Mouse (Mus musculus) mouse embryonic stem cell (cell line): ENCODE results near the gene Ndufb7.
"Not testable (repeated sequence)": the region's sequence is repeated elsewhere in the genome, so short reads cannot be mapped to it uniquely, and the experiment has no call there.

ENCODE experiments used
- in situ Hi-C, 2 experiments: fragments of 300-500 bp; cut with MboI; formaldehyde crosslinking; loops; 1 replicate in 1 of 2; 3 replicates in 1 of 2; pipeline ENCODE4 v1.14.3; 2019 to 2020; ENCODE audit warnings: low sequenced_read_pairs in 2 of 2, low pct_unique_long_range_greater_than_20kb in 1 of 2, mixed read lengths in 1 of 2; ENCODE audit not compliant: unreplicated experiment in 1 of 2

Gene Ndufb7

GRCm38 (mm10) chr8:83594167-83595049 lies 27.9 kb downstream of the Ndufb7 start:
- in situ Hi-C loops, result no loop called here

DNA sequence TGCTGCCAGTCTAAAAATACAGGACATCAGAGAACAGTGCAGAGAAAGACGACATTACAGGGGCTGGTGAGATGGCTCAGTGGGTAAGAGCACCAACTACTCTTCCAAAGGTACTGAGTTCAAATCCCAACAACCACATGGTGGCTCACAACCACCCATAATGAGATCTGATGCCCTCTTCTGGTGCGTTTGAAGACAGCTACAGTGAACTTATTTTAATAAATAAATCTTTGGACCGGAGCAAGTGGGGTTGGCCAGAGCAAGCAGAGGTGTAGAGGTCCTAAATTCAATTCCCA lies 28.5 kb downstream of the Ndufb7 start:
- in situ Hi-C loops, result not testable (repeated sequence)

GRCm38 (mm10) chr8:83596369-83596768 lies 29.9 kb downstream of the Ndufb7 start:
- in situ Hi-C loops, result no loop called here

GRCm38 (mm10) chr8:83598146-83598545 lies 31.7 kb downstream of the Ndufb7 start:
- in situ Hi-C loops, result no loop called here

DNA sequence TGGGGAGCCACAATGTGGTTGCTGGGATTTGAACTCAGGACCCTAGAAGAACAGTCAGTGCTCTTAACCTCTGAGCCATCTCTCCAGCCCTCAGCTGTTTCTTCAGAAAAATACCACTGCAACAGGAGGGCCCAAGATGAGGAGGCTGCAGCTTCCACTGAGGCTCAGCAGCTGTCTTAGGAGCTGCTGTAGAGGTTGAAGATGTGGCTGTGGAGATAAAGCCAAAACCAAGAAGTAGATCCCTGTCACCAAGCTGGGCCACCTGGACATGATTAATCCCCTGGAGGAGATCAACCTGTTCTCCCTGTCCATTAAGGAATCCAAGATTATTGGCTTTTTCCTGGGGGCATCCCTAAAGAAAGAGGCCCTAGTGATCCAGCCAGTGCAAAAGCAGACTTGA lies 33.3 kb downstream of the Ndufb7 start:
- in situ Hi-C loops, result no loop called here

DNA sequence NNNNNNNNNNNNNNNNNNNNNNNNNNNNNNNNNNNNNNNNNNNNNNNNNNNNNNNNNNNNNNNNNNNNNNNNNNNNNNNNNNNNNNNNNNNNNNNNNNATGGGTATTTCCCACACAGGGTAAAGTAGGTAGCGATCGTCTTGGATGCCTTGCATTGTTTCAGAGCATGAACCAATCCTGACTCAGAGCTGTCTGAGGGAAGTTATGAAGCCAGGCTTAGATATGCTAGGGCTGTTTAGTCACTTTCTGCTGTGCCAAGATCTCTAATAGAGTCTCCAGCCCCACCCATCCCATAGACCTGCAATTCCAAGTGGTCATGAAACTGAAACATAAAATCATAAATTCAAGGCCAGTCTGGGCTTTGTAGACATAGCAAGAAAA lies 36.2 kb downstream of the Ndufb7 start:
- in situ Hi-C loops, result no loop called here

DNA sequence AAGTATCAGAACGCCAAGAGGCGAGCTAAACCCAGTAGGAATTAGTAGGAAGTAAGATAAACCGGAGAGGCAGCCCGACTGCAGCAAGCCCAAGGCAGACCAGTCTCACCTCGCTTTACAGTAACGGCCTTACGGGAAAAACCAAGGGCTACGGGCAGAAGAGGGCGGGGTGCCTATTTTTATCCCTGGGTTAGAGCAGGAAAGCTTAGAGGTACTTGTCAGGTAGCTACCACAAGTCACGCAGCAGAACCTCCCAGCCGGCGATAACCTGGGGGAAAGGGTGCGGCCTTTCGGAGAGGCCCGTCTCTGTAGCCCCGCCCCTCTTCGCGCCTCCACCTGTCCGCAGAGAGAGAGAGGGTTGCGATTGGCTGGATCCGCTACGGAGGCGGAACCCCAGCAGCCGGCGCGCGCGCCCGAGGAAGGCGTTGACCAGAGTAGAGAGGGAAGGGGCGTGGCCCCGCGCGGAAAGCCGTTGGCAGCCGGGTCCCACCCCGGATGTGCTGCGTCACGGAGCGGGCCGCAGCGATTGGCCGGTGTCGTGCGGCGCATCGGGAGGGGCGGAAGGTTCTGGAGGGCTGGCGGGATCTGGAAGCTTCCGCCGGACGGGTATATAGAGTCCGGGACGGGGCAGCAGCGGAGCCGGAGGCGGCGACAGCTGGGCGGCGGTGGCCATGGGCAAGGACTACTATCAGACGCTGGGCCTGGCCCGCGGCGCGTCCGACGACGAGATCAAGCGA lies 41.4 kb downstream of the Ndufb7 start, which contains the start of the genes Tecr and Dnajb1:
Gene Tecr (minus strand): TSS at position 311 of the 737 bp plus-strand sequence.
Gene Dnajb1 (plus strand): TSS at position 533 of the 737 bp plus-strand sequence.
- in situ Hi-C loops, result no loop called here

DNA sequence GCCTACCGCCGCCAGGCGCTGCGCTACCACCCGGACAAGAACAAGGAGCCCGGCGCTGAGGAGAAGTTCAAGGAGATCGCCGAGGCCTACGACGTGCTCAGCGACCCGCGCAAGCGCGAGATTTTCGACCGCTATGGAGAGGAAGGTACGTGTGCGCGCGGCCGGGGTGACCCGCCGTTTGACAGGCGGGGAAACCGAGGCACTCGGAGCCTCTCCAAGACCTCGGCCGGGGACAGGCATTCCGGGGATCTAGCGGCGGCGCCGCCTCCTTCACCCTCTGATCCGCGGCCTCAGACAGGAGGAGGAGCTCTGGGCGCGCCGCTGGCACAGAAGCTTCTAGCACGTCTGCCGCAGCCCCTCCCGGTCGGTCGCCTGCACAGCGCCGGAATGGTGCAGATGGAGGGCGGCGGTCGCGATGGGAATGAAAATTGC lies 41.9 kb downstream of the Ndufb7 start:
- in situ Hi-C loops, result no loop called here

DNA sequence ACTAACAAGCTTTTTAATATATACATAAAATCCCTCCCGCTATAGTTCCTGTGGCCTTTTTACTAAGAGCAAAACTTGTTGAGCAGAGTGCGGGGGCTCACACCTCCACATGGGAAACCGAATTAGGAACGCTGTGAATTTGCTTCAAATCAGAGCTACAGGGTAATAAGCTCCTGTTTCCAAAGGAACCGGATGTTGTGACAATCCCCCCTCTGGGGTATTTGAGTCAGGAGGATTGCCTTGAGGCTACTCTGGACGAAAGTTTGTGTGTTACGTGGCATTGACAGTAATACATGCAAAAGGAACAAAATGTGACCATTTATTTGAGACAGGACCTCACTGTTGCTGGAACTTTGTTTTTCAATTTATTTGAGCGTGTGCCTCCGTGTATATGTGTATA lies 42.6 kb downstream of the Ndufb7 start:
- in situ Hi-C loops, result no loop called here

DNA sequence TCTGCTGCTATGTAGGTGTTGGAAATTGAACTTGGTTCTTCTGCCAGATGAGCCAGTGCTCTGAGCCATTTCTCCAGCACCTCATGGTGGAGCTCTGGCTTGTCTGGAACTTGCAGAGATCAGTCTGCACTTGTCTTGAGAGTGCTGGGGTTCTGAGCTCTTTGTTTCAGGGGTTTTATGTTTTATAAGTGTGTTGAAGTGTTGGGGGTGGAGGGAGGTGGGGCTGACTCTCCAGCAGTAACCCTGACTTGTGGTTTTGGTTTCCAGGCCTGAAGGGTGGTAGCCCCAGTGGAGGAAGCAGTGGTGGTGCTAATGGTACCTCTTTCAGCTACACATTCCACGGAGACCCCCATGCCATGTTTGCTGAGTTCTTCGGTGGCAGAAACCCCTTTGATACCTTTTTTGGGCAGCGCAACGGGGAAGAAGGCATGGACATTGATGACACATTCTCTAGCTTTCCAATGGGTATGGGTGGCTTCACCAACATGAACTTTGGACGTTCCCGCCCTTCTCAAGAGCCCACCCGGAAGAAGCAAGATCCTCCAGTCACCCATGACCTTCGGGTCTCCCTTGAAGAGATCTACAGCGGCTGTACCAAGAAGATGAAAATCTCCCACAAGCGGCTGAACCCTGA lies 43.2 kb downstream of the Ndufb7 start:
- in situ Hi-C loops, result no loop called here

GRCm38 (mm10) chr8:83611921-83612320 lies 45.5 kb downstream of the Ndufb7 start:
- in situ Hi-C loops, result no loop called here

DNA sequence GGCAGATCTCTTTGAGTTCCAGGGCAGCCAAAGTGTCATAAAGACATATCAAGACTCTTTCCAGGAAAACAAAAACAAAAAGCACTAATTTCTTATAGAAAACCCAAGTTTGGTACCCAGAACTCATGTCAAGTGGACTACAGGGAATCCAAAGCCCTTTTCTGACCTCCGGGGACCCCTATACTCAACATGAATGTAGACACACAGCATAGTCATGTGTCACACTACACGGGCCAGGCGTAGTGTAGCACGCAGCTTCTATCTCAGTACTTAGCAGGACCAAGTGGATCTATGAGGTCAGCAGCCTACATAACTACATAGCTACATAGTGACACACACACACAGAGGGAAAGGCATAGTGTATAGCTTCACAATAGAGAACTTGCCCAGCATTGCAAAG lies 47.2 kb downstream of the Ndufb7 start:
- in situ Hi-C loops, result no loop called here

DNA sequence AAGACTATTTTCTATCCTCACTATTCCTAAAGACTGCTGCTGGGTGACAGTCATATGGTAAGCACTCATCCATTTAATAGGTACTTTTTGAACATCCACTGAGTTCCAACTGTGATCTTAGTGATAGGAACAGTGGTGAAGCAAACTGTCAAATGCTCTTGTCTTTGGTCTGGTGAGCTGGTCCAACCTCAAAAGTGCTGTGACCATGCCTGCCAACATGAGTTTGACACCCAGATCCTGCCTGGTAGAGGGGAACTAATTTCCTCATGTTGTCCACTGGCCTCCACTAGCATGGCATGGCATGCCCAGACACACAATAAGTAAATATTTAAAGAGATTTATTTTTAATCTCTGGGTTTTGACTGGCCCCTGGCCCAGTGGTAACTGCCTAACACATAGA lies 50.2 kb downstream of the Ndufb7 start:
- in situ Hi-C loops, result no loop called here

DNA sequence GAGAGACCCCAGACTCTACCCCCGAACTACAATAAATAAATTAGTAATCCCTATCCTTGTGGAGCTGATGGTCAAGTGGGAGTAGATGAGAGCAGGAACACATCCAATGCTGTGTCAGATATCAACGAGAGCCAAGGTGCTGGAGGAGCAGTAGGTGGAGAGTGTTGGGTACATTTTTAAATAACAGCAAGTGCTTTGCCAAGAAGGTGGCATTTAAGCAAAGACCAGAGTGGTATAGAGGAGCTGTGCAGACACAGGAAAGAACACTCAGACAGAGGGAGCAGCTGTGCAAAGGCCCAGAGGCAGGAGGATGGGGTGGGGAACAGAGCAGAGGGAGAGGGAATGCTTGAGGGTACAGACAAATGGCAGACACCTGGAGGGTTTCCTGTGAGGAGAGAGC lies 50.6 kb downstream of the Ndufb7 start:
- in situ Hi-C loops, result no loop called here

DNA sequence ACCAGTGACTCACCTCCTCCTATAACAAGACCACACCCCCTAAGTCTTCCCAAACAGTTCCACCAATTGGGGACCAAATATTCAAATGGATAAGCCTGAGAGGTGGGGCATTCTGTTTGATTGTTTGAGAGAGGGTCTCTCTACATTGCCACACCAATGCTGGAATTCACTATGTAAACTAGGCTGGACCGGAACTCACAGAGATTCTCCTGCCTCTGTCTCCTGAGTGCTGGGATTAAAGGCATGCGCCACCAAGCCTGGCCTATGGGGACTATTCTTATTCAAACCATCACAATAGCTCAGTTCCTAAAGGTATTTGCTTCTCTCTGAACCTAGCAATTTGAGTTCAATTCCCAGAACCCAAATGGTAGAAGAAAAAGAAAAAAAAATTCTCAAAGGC lies 52.1 kb downstream of the Ndufb7 start:
- in situ Hi-C loops, result no loop called here

DNA sequence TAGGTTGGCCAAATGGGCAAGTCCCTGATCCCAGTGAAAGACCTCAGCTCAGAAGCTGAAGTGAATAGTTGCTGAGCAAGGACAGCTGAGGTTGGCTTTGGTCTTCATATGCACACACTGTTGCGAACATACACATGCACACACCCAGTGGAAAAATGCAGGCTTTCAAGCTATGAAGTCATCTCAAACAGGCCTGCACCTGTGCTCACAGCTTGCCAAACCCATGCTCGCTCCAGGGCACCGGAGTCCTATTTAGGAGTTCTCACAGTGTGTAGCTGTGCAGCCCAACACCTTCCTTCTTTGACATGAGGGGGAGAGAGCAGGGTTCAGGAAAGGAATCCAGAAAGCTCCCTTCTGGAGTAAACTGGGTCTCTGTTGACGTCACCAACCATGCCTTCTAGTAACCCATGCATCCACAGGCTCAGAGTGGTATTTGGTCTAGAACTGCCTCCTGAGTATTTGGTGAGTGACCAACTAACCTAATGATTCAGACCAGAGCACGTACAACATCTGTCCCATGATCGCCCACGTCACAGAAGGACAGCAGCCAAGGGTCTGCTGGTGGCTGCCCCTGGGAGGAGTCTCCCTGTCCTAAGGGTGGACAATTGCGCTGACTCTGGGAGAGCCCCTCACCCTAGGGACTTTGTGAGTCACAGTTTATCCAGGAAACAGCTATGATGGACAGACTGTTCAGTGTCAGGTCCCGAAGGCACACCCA lies 53.3 kb downstream of the Ndufb7 start:
- in situ Hi-C loops, result no loop called here
